Mouse (Mus musculus) heart, adult 2 months (tissue): Measurements from ENCODE around the gene Stk17b.

Source experiments
- CTCF ChIP-seq: fragments of 200-600 bp; IDR thresholded peaks from 2 replicates; pipeline ENCODE4 v1.8.1; 2022; ENCODE audit warnings: antibody characterized with exemption, mild to moderate bottlenecking, moderate library complexity
- POLR2A ChIP-seq: fragments of 200-500 bp; IDR thresholded peaks from 2 replicates; pipeline ENCODE4 v1.6.1; 2011; ENCODE audit warnings: mild to moderate bottlenecking, low read depth, low read length, control low read depth; ENCODE audit not compliant: insufficient read depth

DNA sequence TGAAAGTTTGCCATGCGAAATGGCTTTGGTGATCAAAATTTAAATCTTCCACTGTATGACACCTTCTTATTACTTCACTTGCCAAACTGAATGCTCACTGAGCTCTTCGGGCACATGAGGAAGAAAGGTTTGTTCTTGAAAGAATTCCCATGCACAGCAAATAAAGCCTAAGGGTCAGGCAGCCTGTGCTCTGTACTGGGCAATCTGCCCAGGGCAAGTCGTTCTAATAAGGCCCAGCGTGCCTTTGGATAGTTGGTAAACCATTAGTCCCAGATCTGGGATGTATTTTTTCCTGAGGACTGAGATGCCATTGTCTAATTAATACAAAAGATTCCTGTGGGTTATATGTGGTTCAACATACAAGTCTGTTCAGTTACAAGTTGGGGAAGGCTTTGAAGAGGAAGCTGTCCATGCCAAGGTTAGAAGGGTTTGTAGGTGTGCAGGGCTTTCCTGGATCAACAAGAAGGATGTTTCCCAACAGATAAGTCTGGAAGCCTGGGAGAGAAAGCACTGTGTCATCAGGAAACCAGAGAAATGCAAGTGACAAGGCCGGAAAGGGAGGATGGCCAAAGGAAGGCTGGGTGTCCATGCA lies 35.1 kb upstream of the Stk17b start:
- TF ChIP-seq POLR2A (no peak), CTCF (no peak)
